In the genomic region with DNA sequence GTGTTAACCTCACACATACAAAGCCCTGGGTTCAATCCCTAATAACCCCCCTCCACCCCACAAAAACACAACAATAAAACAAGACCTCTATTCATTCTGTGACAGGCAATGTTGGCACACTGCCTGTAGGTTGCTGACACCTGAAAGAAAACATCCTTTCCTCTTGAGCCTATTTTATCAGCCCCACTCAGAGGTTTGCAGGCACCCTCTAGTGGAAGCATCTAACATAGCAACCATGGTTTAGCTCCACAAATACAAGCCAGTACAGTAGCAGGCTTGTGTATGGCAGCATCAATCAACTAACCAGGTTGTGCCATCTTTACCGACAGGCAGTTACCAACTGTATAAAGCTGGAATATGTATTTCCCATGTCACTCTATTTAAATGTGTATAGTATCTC, we compare ENCODE assay signal across 8 mouse cellular contexts. TPM values are rescaled to one million over a fixed set of nuclear protein-coding genes. Genes with fewer than 3 reads are reported as not detected.
DNase-seq lines count a peak whose midpoint lies in the region; ATAC-seq lines count a peak whose summit lies in the region.

No protein-coding gene starts in this region.

- peak; percentile 37 to 42 for DNase-seq in heart, adult 18-20 months
- DNase-seq in testis, postnatal 10 days (ENCODE audit: low spot score) = peak; percentile 60
- no peak for DNase-seq in testis, postnatal 14 days (ENCODE audit: low spot score)
- peak; percentile 20 to 40 for DNase-seq in cerebellum, postnatal 36 days
- DNase-seq in induced T-regulatory cell, adult 2 months (ENCODE audit: low read depth) = peak; percentile 76
- DNase-seq in ovary, postnatal 36 days (ENCODE audit: low spot score) = no peak

- no peak overlapping the region for H3K4me2 ChIP-seq in heart, embryonic 11.5 days

- no peak overlapping the region for H3K4me3 ChIP-seq in heart, embryonic 11.5 days (ENCODE audit: low read depth, low read length)

- H3K36me3 ChIP-seq in heart, embryonic 11.5 days (ENCODE audit: control insufficient read depth, insufficient read depth, low read length) = no peaks in the 10 kb centered on the region

- H3K9ac ChIP-seq in heart, embryonic 11.5 days (ENCODE audit: low read depth, low read length) = no peak overlapping the region

- H3K27me3 ChIP-seq in heart, embryonic 11.5 days (ENCODE audit: control insufficient read depth, insufficient read depth, low read length) = no peaks in the 10 kb centered on the region

- H3K4me1 ChIP-seq in heart, embryonic 11.5 days (ENCODE audit: control insufficient read depth, insufficient read depth, low read length) = no peaks in the 10 kb centered on the region

- no peak overlapping the region for H3K27ac ChIP-seq in heart, embryonic 11.5 days (ENCODE audit: low read depth, low read length)

- WGBS in heart, embryonic 11.5 days (ENCODE audit: insufficient replicate concordance) = 34% methylated on average over 1 of the region's 1 CpGs

- ATAC-seq in heart, embryonic 11.5 days (replicated peaks; ENCODE audit: insufficient number of reproducible peaks, low FRiP score, low TSS enrichment) = no peak
- ATAC-seq in megakaryocyte progenitor cell, adult 5-6 weeks (replicated peaks; ENCODE audit: poor library complexity) = peak; percentile 95

- H3K9me3 ChIP-seq in heart, embryonic 11.5 days (replicated peaks; ENCODE audit: control insufficient read depth, low read length) = no peaks in the 10 kb centered on the region

RNA-seq across cellular contexts. Expression of gene Chp2, which starts 23.0 kb away (rescaled TPM):
- 1 to 10 TPM; 3.7 to 3.8 TPM for total RNA-seq in heart, adult 18-20 months (2021)
- 0.35 TPM in 1 of 2 replicates, not detected in the other for polyA plus RNA-seq in heart, embryonic 11.5 days (2014; fragmentation: Nextera tagmentation; extraction: Ambion mirVana)
- total RNA-seq in megakaryocyte progenitor cell, adult 5-6 weeks (2015) = not detected in 2 replicates
- not detected in 2 replicates for total RNA-seq in megakaryocyte progenitor cell, adult 5-6 weeks (2017)

RNA-seq across cellular contexts. Expression of gene Prkcb, which starts 46.3 kb away (rescaled TPM):
- 1 to 10 TPM; 3.4 to 8.6 TPM for total RNA-seq in heart, adult 18-20 months (2021)
- 11.7 and 13.3 TPM in 2 replicates for polyA plus RNA-seq in heart, embryonic 11.5 days (2014; fragmentation: Nextera tagmentation; extraction: Ambion mirVana)
- total RNA-seq in megakaryocyte progenitor cell, adult 5-6 weeks (2015) = 34.1 and 39.9 TPM in 2 replicates
- 24.8 and 32.6 TPM in 2 replicates for total RNA-seq in megakaryocyte progenitor cell, adult 5-6 weeks (2017)

RNA-seq across cellular contexts. Expression of gene Ern2, which starts 56.3 kb away (rescaled TPM):
- total RNA-seq in heart, adult 18-20 months (2021) = not detected
- polyA plus RNA-seq in heart, embryonic 11.5 days (2014; fragmentation: Nextera tagmentation; extraction: Ambion mirVana) = not detected in 2 replicates
- not detected in 2 replicates for total RNA-seq in megakaryocyte progenitor cell, adult 5-6 weeks (2015)
- not detected in 2 replicates for total RNA-seq in megakaryocyte progenitor cell, adult 5-6 weeks (2017)

Comparison
In these comparisons a context has a peak if more than half of its experiments do, and no peak if none do; other contexts are left out.
1. DNase-seq: peak in heart, adult 18-20 months (2 of 2), testis, postnatal 10 days (single experiment), cerebellum, postnatal 36 days (2 of 2) and induced T-regulatory cell, adult 2 months (single experiment); none in testis, postnatal 14 days (single experiment) and ovary, postnatal 36 days (single experiment).
2. RNA of gene Chp2, which starts 23.0 kb away (total RNA-seq): 3.7 to 3.8 TPM in heart, adult 18-20 months; not detected in megakaryocyte progenitor cell, adult 5-6 weeks; every median in the first group is over 4 times any median in the second.